Mouse (Mus musculus): ENCODE measurements around the gene Cd320. TPM values are rescaled to one million over a fixed set of nuclear protein-coding genes. Genes with fewer than 3 reads are reported as not detected.

Gene Cd320
- 100 to 1,000 TPM in 1 of 2 experiments, 10 to 100 TPM in 1; 81.6 to 103 TPM for polyA plus RNA-seq (2012; fragmentation: generic; extraction: Trizol)

GRCm38 (mm10) chr17:33842966-33843795, at the start of gene Cd320:
Cd320 (plus strand) TSS chr17:33843091.

GRCm38 (mm10) chr17:33810334-33811141, 32.4 kb upstream of the Cd320 start, which contains the start of gene Kank3:
Kank3 (plus strand) TSS chr17:33810519.

GRCm38 (mm10) chr17:33824084-33824996, 18.6 kb upstream of the Cd320 start, which contains the start of the genes Rps28 and Ndufa7:
Rps28 (minus strand) TSS chr17:33824562.
Ndufa7 (plus strand) TSS chr17:33824572.

GRCm38 (mm10) chr17:33873537-33873936, 30.6 kb downstream of the Cd320 start, which contains the start of gene Gm7029:
Gm7029 (plus strand) TSS chr17:33873837.

GRCm38 (mm10) chr17:33890533-33891059, 47.7 kb downstream of the Cd320 start, which contains the start of gene Kifc1:
Kifc1 (minus strand) TSS chr17:33890661.

Other genes with a start within 250 kb of the Cd320 start
- 10 to 100 TPM; 57.0 to 81.0 TPM for gene Zfp414, start 214.0 kb upstream of the Cd320 start, polyA plus RNA-seq (2012; fragmentation: generic; extraction: Trizol)
- 1 to 10 TPM in 1 of 2 experiments, not detected in 1; 1.1 TPM for gene Pram1, start 205.0 kb upstream of the Cd320 start, polyA plus RNA-seq (2012; fragmentation: generic; extraction: Trizol)
- gene Hnrnpm, start 156.2 kb upstream of the Cd320 start, polyA plus RNA-seq (2012; fragmentation: generic; extraction: Trizol), result 100 to 1,000 TPM in 1 of 2 experiments, 10 to 100 TPM in 1; 27.5 to 115 TPM
- gene March2, start 124.4 kb upstream of the Cd320 start, polyA plus RNA-seq (2012; fragmentation: generic; extraction: Trizol), result 10 to 100 TPM; 40.8 to 81.8 TPM
- 100 to 1,000 TPM in 1 of 2 experiments, 10 to 100 TPM in 1; 96.4 to 219 TPM for gene Rab11b, start 82.6 kb upstream of the Cd320 start, polyA plus RNA-seq (2012; fragmentation: generic; extraction: Trizol)
- 100 to 1,000 TPM in 1 of 2 experiments, 10 to 100 TPM in 1; 32.8 to 266 TPM for gene Angptl4, start 61.3 kb upstream of the Cd320 start, polyA plus RNA-seq (2012; fragmentation: generic; extraction: Trizol)
- 1 to 10 TPM; 1.0 to 4.9 TPM for gene Kank3, start 32.6 kb upstream of the Cd320 start, polyA plus RNA-seq (2012; fragmentation: generic; extraction: Trizol)
- gene Rps28, start 18.5 kb upstream of the Cd320 start, polyA plus RNA-seq (2012; fragmentation: generic; extraction: Trizol), result over 10,000 TPM; 10,760 to 16,218 TPM
- 100 to 1,000 TPM; 479 to 931 TPM for gene Ndufa7, start 18.5 kb upstream of the Cd320 start, polyA plus RNA-seq (2012; fragmentation: generic; extraction: Trizol)
- not detected for gene Gm7029, start 30.7 kb downstream of the Cd320 start, polyA plus RNA-seq (2012; fragmentation: generic; extraction: Trizol)
- gene Kifc1, start 47.6 kb downstream of the Cd320 start, polyA plus RNA-seq (2012; fragmentation: generic; extraction: Trizol), result 10 to 100 TPM; 39.2 to 77.3 TPM
- under 1 TPM in 1 of 2 experiments, not detected in 1; 0.06 TPM for gene Platr17, start 62.0 kb downstream of the Cd320 start, polyA plus RNA-seq (2012; fragmentation: generic; extraction: Trizol)
- 10 to 100 TPM; 13.4 to 31.0 TPM for gene Daxx, start 66.3 kb downstream of the Cd320 start, polyA plus RNA-seq (2012; fragmentation: generic; extraction: Trizol)
- gene Tapbp, start 72.8 kb downstream of the Cd320 start, polyA plus RNA-seq (2012; fragmentation: generic; extraction: Trizol), result 100 to 1,000 TPM in 1 of 2 experiments, 10 to 100 TPM in 1; 39.2 to 255 TPM
- 10 to 100 TPM; 20.9 to 42.1 TPM for gene Zbtb22, start 72.8 kb downstream of the Cd320 start, polyA plus RNA-seq (2012; fragmentation: generic; extraction: Trizol)
- gene Rgl2, start 86.5 kb downstream of the Cd320 start, polyA plus RNA-seq (2012; fragmentation: generic; extraction: Trizol), result 10 to 100 TPM; 19.9 to 40.0 TPM
- 100 to 1,000 TPM; 122 to 253 TPM for gene Pfdn6, start 97.3 kb downstream of the Cd320 start, polyA plus RNA-seq (2012; fragmentation: generic; extraction: Trizol)
- 10 to 100 TPM; 25.4 to 28.0 TPM for gene Wdr46, start 97.6 kb downstream of the Cd320 start, polyA plus RNA-seq (2012; fragmentation: generic; extraction: Trizol)
- 1 to 10 TPM in 1 of 2 experiments, under 1 TPM in 1; 0.66 to 1.2 TPM for gene B3galt4, start 108.4 kb downstream of the Cd320 start, polyA plus RNA-seq (2012; fragmentation: generic; extraction: Trizol)
- 10 to 100 TPM; 20.0 to 36.5 TPM for gene Vps52, start 112.7 kb downstream of the Cd320 start, polyA plus RNA-seq (2012; fragmentation: generic; extraction: Trizol)
- 100 to 1,000 TPM; 437 to 511 TPM for gene Rps18, start 112.9 kb downstream of the Cd320 start, polyA plus RNA-seq (2012; fragmentation: generic; extraction: Trizol)
- 10 to 100 TPM in 1 of 2 experiments, 1 to 10 TPM in 1; 4.9 to 16.7 TPM for gene H2-K1, start 157.3 kb downstream of the Cd320 start, polyA plus RNA-seq (2012; fragmentation: generic; extraction: Trizol)
- 10 to 100 TPM; 21.3 to 55.6 TPM for gene Ring1, start 181.6 kb downstream of the Cd320 start, polyA plus RNA-seq (2012; fragmentation: generic; extraction: Trizol)
- 10 to 100 TPM; 28.3 to 67.1 TPM for gene H2-Ke6, start 185.0 kb downstream of the Cd320 start, polyA plus RNA-seq (2012; fragmentation: generic; extraction: Trizol)
- 100 to 1,000 TPM; 129 to 161 TPM for gene Slc39a7, start 188.6 kb downstream of the Cd320 start, polyA plus RNA-seq (2012; fragmentation: generic; extraction: Trizol)
- gene Rxrb, start 188.7 kb downstream of the Cd320 start, polyA plus RNA-seq (2012; fragmentation: generic; extraction: Trizol), result 10 to 100 TPM; 41.4 to 60.6 TPM
- gene Col11a2, start 196.3 kb downstream of the Cd320 start, polyA plus RNA-seq (2012; fragmentation: generic; extraction: Trizol), result 1 to 10 TPM in 1 of 2 experiments, under 1 TPM in 1; 0.06 to 3.6 TPM
- not detected for gene H2-Oa, start 249.2 kb downstream of the Cd320 start, polyA plus RNA-seq (2012; fragmentation: generic; extraction: Trizol)